Mouse (Mus musculus) neural tube, embryonic 14.5 days (tissue): Measurements from ENCODE around the gene Map2k7. TPM values are rescaled to one million over a fixed set of nuclear protein-coding genes. Genes with fewer than 3 reads are reported as not detected.

Experiments
- ATAC-seq: fragments of 200-750 bp; cut with Nextera tagmentation; 2 replicates; pipeline ENCODE4 v1.8.0; 2017; ENCODE audit warnings: low read depth, mild to moderate bottlenecking, moderate TSS enrichment, moderate library complexity
- H3K27ac ChIP-seq: fragments of 300-500 bp; sonication (generic); 2 replicates; pipeline ENCODE4 v1.5.1; 2014; ENCODE audit warnings: low read depth, mild to moderate bottlenecking, control low read depth, low read length, moderate library complexity, mixed read lengths
- H3K27me3 ChIP-seq: fragments of 300-500 bp; sonication (generic); 2 replicates; pipeline ENCODE4 v1.6.1; 2014; ENCODE audit warnings: low read length; ENCODE audit not compliant: control insufficient read depth, insufficient read depth
- H3K36me3 ChIP-seq: fragments of 300-500 bp; sonication (generic); 2 replicates; pipeline ENCODE4 v1.6.1; 2014; ENCODE audit warnings: low read length, mixed read lengths; ENCODE audit not compliant: control insufficient read depth, insufficient read depth
- H3K4me1 ChIP-seq: fragments of 300-500 bp; sonication (generic); 2 replicates; pipeline ENCODE4 v1.6.1; 2014; ENCODE audit warnings: low read length; ENCODE audit not compliant: control insufficient read depth, insufficient read depth
- H3K4me2 ChIP-seq: fragments of 300-500 bp; sonication (generic); 2 replicates; pipeline ENCODE4 v1.6.1; 2014; ENCODE audit warnings: mild to moderate bottlenecking, low read depth, low read length, control low read depth
- H3K4me3 ChIP-seq: fragments of 300-500 bp; sonication (generic); 2 replicates; pipeline ENCODE4 v1.5.1; 2014; ENCODE audit warnings: low read depth, low read length, control low read depth, mixed read lengths
- H3K9ac ChIP-seq: fragments of 300-500 bp; sonication (generic); replicated peaks from 2 replicates; pipeline ENCODE4 v1.6.1; 2014; ENCODE audit warnings: low read depth, mild to moderate bottlenecking, control low read depth, low read length, mixed read lengths
- H3K9me3 ChIP-seq: fragments of 300-500 bp; sonication (generic); 2 replicates; pipeline ENCODE4 v1.6.1; 2016; ENCODE audit warnings: low read length; ENCODE audit not compliant: control insufficient read depth
- WGBS: fragments of 180-500 bp; shearing (Covaris S2); extraction: QIAGEN DNeasy Blood & Tissue Kit; methylation state at CpG from one replicate; pipeline ENCODE4 v1.1.7; 2014; 5-methylcytosine and 5-hydroxymethylcytosine counted together
- polyA plus RNA-seq: library from polyadenylated mRNA; unstranded; fragments of >200 nt; fragmentation: Nextera tagmentation; extraction: Ambion mirVana; gene quantifications from 2 replicates; pipeline ENCODE4 v1.2.1, GENCODE M21; 2014

The Map2k7 gene
- polyA plus RNA-seq, 1 experiment from 2014 or later: 22.1 TPM

DNA sequence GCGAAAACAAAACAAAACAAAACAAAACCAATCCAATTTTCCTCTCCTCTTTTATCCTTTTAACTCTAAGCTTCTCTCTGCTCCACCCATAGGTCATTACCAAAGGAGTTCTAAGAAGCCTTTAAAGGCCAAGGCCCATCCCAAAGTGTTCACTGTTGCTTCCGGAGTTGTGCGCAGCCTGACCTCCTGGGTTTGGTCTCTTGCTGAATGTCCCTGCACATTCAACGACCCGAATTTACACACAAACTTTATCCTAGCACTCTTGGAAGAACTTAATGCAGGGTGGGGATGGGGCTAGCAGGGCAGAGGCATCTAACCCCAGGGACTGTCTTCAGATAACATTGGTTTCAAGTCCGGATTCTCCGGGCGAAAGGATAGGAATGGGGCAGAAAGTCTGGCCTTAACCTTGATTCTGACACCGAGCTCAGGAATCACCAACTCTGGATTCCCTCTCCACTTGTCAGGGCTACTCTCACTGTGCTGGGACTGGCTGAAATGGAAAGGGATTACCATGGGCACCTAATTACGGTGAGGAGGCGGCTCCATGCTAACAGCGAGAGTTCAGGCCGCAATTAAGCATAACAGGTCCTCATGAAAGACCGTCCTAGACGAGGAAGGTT lies 616 bp upstream of the Map2k7 start:
- whole genome bisulfite sequencing: 20% methylated on average over 15 of the region's 15 CpGs
- peak overlapping the region; percentile 54 for H3K9ac ChIP-seq
- peak overlapping the region; percentile 91 for H3K27ac ChIP-seq
- peak overlapping the region; percentile 52 for H3K4me3 ChIP-seq
- H3K27me3 ChIP-seq: no peaks in the 10 kb centered on the region
- no peak; the same call in 1 of the 2 replicates for ATAC-seq
- no peaks in the 10 kb centered on the region for H3K9me3 ChIP-seq
- H3K4me2 ChIP-seq: peak overlapping the region; percentile 65
- peaks cover 24% of the 10 kb centered on the region for H3K4me1 ChIP-seq
- H3K36me3 ChIP-seq: peaks cover 3% of the 10 kb centered on the region; the same call in 1 of the 2 replicates

DNA sequence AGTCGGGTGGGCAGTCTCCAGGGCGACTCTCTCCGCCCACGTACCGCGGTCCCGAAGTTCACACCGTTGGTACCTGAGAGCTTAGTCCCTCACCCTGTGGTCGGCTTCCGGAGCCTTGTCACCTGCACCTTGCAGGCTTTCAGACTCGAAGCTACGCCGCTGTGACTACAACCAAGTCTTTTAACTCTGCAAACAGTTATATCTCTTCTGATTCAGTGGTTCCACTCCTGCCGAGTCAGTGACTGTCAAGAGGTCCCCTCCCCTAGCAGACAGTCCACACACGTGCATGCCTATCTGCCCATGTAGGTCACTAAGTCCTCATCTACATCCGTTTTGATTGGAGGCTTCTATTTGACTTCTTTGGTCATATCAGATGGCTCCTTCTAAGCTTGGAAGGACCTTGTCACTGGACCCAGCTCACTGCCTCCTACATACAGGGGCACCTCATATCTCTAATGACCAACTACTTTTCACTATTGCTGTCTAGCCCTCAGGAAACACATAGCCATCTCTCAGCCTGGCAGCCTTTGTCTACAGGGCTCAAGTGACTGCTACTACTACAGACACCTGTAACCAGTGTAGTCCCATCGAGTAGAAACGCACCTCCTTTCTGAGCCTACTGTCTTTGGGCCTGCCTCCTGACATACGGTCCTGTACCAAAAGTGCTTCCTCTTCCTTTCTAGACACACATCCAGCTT lies 802 bp downstream of the Map2k7 start:
- H3K27me3 ChIP-seq: no peaks in the 10 kb centered on the region
- peak overlapping the region; percentile 52 for H3K4me3 ChIP-seq
- WGBS: 14% methylated on average over 19 of the region's 19 CpGs
- peak overlapping the region; percentile 85 for H3K27ac ChIP-seq
- peaks cover 13% of the 10 kb centered on the region for H3K36me3 ChIP-seq
- no peaks in the 10 kb centered on the region for H3K9me3 ChIP-seq
- peak overlapping the region; percentile 75 for H3K9ac ChIP-seq
- H3K4me1 ChIP-seq: peaks cover 24% of the 10 kb centered on the region
- peak; percentile 32; the same call in 1 of the 2 replicates for ATAC-seq
- H3K4me2 ChIP-seq: peak overlapping the region; percentile 91

DNA sequence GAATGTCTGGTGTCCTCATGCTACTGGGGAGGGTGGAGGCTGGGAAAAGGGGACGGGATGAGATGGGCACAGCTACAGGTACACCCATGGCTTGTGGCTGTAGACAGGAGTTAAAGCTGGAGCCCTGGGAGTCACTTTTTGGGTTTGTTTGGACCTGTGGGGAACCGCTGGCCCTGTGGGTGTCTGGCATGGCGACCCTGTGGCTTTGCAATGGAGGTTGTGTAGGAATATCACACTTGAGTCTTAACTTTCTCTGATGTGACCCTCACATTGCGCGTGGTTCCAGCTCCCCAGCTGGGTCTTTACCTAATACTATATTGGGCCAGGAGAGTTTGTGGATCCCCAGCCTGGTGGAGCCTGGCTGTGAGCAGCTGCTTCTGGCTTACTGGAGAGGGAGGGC lies 6.5 kb downstream of the Map2k7 start:
- Histone ChIP-seq H3K4me2 (no peak overlapping the region), H3K36me3 (peaks cover 49% of the 10 kb centered on the region), H3K9me3 (no peaks in the 10 kb centered on the region), H3K27ac (no peak overlapping the region), H3K4me1 (peaks cover 13% of the 10 kb centered on the region), H3K27me3 (no peaks in the 10 kb centered on the region), H3K4me3 (no peak overlapping the region), H3K9ac (no peak overlapping the region)
- WGBS: 95% methylated on average over 5 of the region's 5 CpGs
- ATAC-seq: no peak

DNA sequence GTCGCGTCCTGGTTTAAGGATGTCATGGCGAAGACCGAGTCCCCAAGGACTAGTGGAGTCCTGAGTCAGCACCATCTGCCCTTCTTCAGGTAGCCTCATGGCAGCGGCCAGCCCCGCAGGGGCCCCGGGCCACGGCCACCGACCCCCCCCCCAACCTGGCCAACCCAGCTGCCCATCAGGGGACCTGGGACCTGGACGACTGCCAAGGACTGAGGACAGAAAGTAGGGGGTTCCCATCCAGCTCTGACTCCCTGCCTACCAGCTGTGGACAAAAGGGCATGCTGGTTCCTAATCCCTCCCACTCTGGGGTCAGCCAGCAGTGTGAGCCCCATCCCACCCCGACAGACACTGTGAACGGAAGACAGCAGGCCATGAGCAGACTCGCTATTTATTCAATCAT lies 7.2 kb downstream of the Map2k7 start:
- ATAC-seq: no peak
- Histone ChIP-seq H3K9me3 (no peaks in the 10 kb centered on the region), H3K9ac (no peak overlapping the region), H3K27me3 (no peaks in the 10 kb centered on the region), H3K4me2 (no peak overlapping the region), H3K4me1 (peaks cover 6% of the 10 kb centered on the region; the same call in 1 of the 2 replicates), H3K36me3 (peaks cover 49% of the 10 kb centered on the region), H3K27ac (no peak overlapping the region), H3K4me3 (no peak overlapping the region)
- 88% methylated on average over 13 of the region's 13 CpGs for WGBS

- H3K9me3 ChIP-seq: no peaks in the 10 kb centered on the region
- no peak overlapping the region for H3K27ac ChIP-seq
- H3K4me1 ChIP-seq: no peaks in the 10 kb centered on the region
- ATAC-seq: no peak
- no peak overlapping the region for H3K4me3 ChIP-seq
- no peak overlapping the region for H3K9ac ChIP-seq
- H3K27me3 ChIP-seq: no peaks in the 10 kb centered on the region
- peaks cover 49% of the 10 kb centered on the region for H3K36me3 ChIP-seq
- H3K4me2 ChIP-seq: no peak overlapping the region
- 96% methylated on average over 8 of the region's 8 CpGs for WGBS
Observed at GRCm38 (mm10) chr8:4247241-4247640, 8.7 kb downstream of the Map2k7 start.

- Histone ChIP-seq H3K9ac (no peak within 1 kb of the TSS), H3K27me3 (no peaks in the 10 kb centered on the region), H3K27ac (no peak within 1 kb of the TSS), H3K9me3 (no peaks in the 10 kb centered on the region), H3K36me3 (peaks cover 45% of the 10 kb centered on the region), H3K4me2 (no peak within 1 kb of the TSS), H3K4me3 (no peak within 1 kb of the TSS), H3K4me1 (no peaks in the 10 kb centered on the region)
- WGBS: 76% methylated on average over 15 of the region's 15 CpGs
- no peak for ATAC-seq
Observed at GRCm38 (mm10) chr8:4247951-4248540, 9.5 kb downstream of the Map2k7 start, which contains the start of gene Tgfbr3l. Gene Tgfbr3l (plus strand): TSS chr8:4248214.

DNA sequence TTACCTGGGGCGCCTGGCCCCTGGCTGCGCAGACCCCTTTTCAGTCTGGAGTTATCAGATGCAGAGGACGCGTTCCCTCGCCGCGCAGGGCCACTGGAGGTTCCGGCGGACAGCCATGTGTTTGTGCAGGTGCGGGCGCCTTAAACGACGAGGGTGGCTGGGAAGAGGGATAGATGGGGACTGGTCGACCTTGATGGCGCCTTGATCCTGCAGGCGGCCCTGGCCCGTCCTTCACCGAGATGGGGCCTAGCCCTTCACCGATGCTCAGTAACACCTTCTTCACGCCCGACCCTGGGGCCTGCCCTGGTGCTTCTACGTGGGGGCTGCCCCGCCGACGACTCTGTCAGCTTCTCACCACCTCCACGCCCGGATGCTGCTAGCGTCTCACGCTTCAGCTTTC lies 10.7 kb downstream of the Map2k7 start:
- Histone ChIP-seq H3K36me3 (peaks cover 38% of the 10 kb centered on the region), H3K9ac (no peak overlapping the region), H3K27ac (no peak overlapping the region), H3K4me1 (peaks cover 4% of the 10 kb centered on the region), H3K4me3 (no peak overlapping the region), H3K9me3 (no peaks in the 10 kb centered on the region), H3K4me2 (no peak overlapping the region), H3K27me3 (no peaks in the 10 kb centered on the region)
- no peak for ATAC-seq
- 12% methylated on average over 29 of the region's 29 CpGs for WGBS

GRCm38 (mm10) chr8:4250306-4250970 lies 11.9 kb downstream of the Map2k7 start:
- peak; percentile 9; the same call in 1 of the 2 replicates for ATAC-seq
- 28% methylated on average over 26 of the region's 26 CpGs for WGBS
- peaks cover 26% of the 10 kb centered on the region for H3K36me3 ChIP-seq
- H3K9me3 ChIP-seq: no peaks in the 10 kb centered on the region
- peaks cover 7% of the 10 kb centered on the region for H3K4me1 ChIP-seq
- H3K9ac ChIP-seq: no peak overlapping the region
- no peak overlapping the region for H3K27ac ChIP-seq
- no peaks in the 10 kb centered on the region for H3K27me3 ChIP-seq
- no peak overlapping the region for H3K4me2 ChIP-seq
- no peak overlapping the region for H3K4me3 ChIP-seq
